Mouse (Mus musculus) olfactory bulb, adult 2 months (tissue): ENCODE measurements around the gene Zfp566.

Experiments used
- CTCF ChIP-seq: fragments of 200-500 bp; IDR thresholded peaks from 2 replicates; pipeline ENCODE4 v1.5.1; 2012; ENCODE audit warnings: low read depth, mild to moderate bottlenecking, low read length, moderate library complexity; ENCODE audit not compliant: insufficient read depth
- POLR2A ChIP-seq: fragments of 200-500 bp; IDR thresholded peaks from 2 replicates; pipeline ENCODE4 v1.6.1; 2012; ENCODE audit warnings: mild to moderate bottlenecking, low read depth, low read length, moderate library complexity; ENCODE audit not compliant: insufficient read depth

DNA sequence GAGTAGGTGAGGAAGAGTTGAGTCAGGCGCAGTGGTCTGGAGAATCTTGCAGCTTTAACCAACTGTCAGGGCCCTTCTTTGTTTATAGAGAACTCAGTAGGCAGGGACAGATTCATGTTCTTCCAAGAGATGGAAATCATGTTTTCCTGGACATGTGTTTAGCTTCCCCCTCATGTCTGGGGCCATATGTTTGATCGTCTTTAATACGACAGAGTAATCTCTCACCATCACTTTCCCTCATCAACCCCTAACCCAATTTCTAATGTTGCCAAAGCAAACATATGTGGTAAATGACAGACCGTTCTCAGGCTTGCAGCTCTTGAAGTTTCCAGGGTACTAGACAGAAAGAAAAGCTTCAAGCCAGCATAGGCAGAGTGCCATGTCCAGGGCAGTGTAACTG, 42.2 kb downstream of the Zfp566 start:
- TF ChIP-seq POLR2A (no peak), CTCF (no peak)
